ENCODE assay signal across 16 mouse cellular contexts in the genomic region with DNA sequence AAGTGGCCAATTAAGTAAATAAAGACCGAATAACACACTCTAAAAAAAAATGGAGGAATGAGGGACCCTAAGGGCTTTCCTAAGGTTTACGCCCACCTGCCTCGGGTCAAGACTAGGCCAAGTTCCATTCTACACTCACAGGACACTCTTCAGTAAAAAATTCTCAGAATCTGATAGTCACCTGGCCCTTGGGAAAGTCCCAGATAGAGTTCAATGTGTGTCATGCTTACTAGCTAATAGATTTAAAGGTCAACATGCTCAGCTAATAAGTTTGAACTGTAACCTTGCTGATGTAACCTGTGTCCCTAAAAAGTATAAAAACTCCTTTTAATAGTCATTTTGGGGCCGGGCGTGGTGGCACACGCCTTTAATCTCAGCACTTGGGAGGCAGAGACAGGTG.
"Had no signal": no experiment of that assay in that cellular context is flagged by ENCODE, and none has a peak within 500 bp of the region (broad histone marks: within the 10 kb centered on the region; RNA-seq: fewer than 3 reads in every experiment).

No protein-coding gene starts in this region.

- H3K36me3 ChIP-seq: midbrain, embryonic 13.5 days; midbrain, embryonic 15.5 days; neural tube, embryonic 12.5 days; stomach, embryonic 15.5 days had no signal

- H3K9ac ChIP-seq: lung, embryonic 14.5 days; midbrain, embryonic 13.5 days; midbrain, embryonic 15.5 days; neural tube, embryonic 12.5 days; stomach, embryonic 15.5 days had no signal

- H3K27ac ChIP-seq: macrophage; midbrain, embryonic 13.5 days; midbrain, embryonic 15.5 days; neural tube, embryonic 12.5 days; stomach, embryonic 15.5 days; stomach, postnatal 0 days had no signal

- H3K9me3 ChIP-seq: megakaryocyte, embryonic 14.5 days; midbrain, embryonic 13.5 days; midbrain, embryonic 15.5 days; neural tube, embryonic 12.5 days; stomach, embryonic 15.5 days had no signal

- H3K4me1 ChIP-seq: midbrain, embryonic 13.5 days; midbrain, embryonic 15.5 days; neural tube, embryonic 12.5 days; stomach, embryonic 15.5 days had no signal

- H3K27me3 ChIP-seq: midbrain, embryonic 13.5 days; midbrain, embryonic 15.5 days; neural tube, embryonic 12.5 days; stomach, embryonic 15.5 days had no signal

- H3K4me2 ChIP-seq: lung, embryonic 14.5 days; midbrain, embryonic 11.5 days; midbrain, embryonic 13.5 days; midbrain, embryonic 15.5 days; neural tube, embryonic 12.5 days; stomach, embryonic 15.5 days had no signal

- ATAC-seq: midbrain, embryonic 13.5 days; midbrain, embryonic 15.5 days had no signal

- DNase-seq: lung, adult 18-20 months; lung, embryonic 14.5 days; lung, postnatal 14 days; lung, postnatal 36 days; right cerebral cortex, postnatal 14 days; thymus, adult 2 months; thymus, postnatal 25 days; thymus, postnatal 4 days had no signal

- H3K4me3 ChIP-seq: megakaryocyte, embryonic 14.5 days; midbrain, embryonic 13.5 days; midbrain, embryonic 15.5 days; neural tube, embryonic 12.5 days; stomach, embryonic 15.5 days had no signal
